Mouse (Mus musculus) gastrocnemius, postnatal 36 days (tissue): ENCODE results near the gene Dirc2. TPM values are rescaled to one million over a fixed set of nuclear protein-coding genes. Genes with fewer than 3 reads are reported as not detected.

Experiments used
- DNase-seq, 2 experiments: peaks; one replicate each; pipeline ENCODE4 v3.0.0; 2022
- intact Hi-C: fragments of 180-260 bp; cut with DNase I; formaldehyde crosslinking; loops from one replicate; pipeline ENCODE4 v1.15.1; 2025
- total RNA-seq, 2 experiments: library from RNA; stranded (reverse); gene quantifications; 2 replicates each; pipeline ENCODE4 v1.2.3; 2021

Gene Dirc2
- total RNA-seq, 2 experiments from 2014 or later, result 54.7 to 57.4 TPM

- DNase-seq, result no peak
- intact Hi-C loops, result no loop called here
Measured at GRCm38 (mm10) chr16:35777768-35778167, 8.6 kb upstream of the Dirc2 start.

GRCm38 (mm10) chr16:35776737-35777136, 7.6 kb upstream of the Dirc2 start:
- no peak for DNase-seq
- intact Hi-C loops, result no loop called here

- intact Hi-C loops, result no loop called here
- no peak for DNase-seq
Measured at GRCm38 (mm10) chr16:35775835-35776234, 6.7 kb upstream of the Dirc2 start.

- intact Hi-C loops, result loop anchor here (5.0 kb wide), 2 partner anchors 35 to 45 kb away; no protein-coding TSS in a partner anchor
Measured at GRCm38 (mm10) chr16:35772598-35772997, 3.4 kb upstream of the Dirc2 start.

GRCm38 (mm10) chr16:35771606-35772005, 2.5 kb upstream of the Dirc2 start:
- no peak for DNase-seq
- intact Hi-C loops, result loop anchor here (5.0 kb wide), 2 partner anchors 34 to 46 kb away; no protein-coding TSS in a partner anchor

More at GRCm38 (mm10) chr16:35772598-35772997, 3.4 kb upstream of the Dirc2 start:
- DNase-seq, result no peak

GRCm38 (mm10) chr16:35771141-35771540, 2.0 kb upstream of the Dirc2 start:
- DNase-seq, result no peak
- intact Hi-C loops, result loop anchor here (5.0 kb wide), 2 partner anchors 34 to 46 kb away; no protein-coding TSS in a partner anchor

GRCm38 (mm10) chr16:35769878-35770657, 912 bp upstream of the Dirc2 start, which contains the start of gene Hspbap1:
Gene Hspbap1 (plus strand): TSS chr16:35770375.
- intact Hi-C loops, result loop anchor here (5.0 kb wide), 2 partner anchors 33 to 47 kb away; no protein-coding TSS in a partner anchor
- peak; percentile 89 to 92 for DNase-seq

- no peak for DNase-seq
- intact Hi-C loops, result no loop called here
Measured at GRCm38 (mm10) chr16:35768469-35768784, 729 bp downstream of the Dirc2 start.

- intact Hi-C loops, result no loop called here
- DNase-seq, result no peak
Measured at GRCm38 (mm10) chr16:35766366-35766765, 2.8 kb downstream of the Dirc2 start.

GRCm38 (mm10) chr16:35765449-35765848, 3.7 kb downstream of the Dirc2 start:
- intact Hi-C loops, result no loop called here
- no peak for DNase-seq

- intact Hi-C loops, result no loop called here
- no peak for DNase-seq
Measured at GRCm38 (mm10) chr16:35764941-35765340, 4.2 kb downstream of the Dirc2 start.

GRCm38 (mm10) chr16:35763590-35764296, 5.4 kb downstream of the Dirc2 start:
- intact Hi-C loops, result no loop called here
- no peak for DNase-seq

GRCm38 (mm10) chr16:35759401-35759800, 9.8 kb downstream of the Dirc2 start:
- intact Hi-C loops, result no loop called here
- no peak for DNase-seq

- no peak for DNase-seq
- intact Hi-C loops, result no loop called here
Measured at GRCm38 (mm10) chr16:35756697-35757096, 12.5 kb downstream of the Dirc2 start.

- intact Hi-C loops, result no loop called here
- no peak for DNase-seq
Measured at GRCm38 (mm10) chr16:35755502-35756334, 13.4 kb downstream of the Dirc2 start.

- DNase-seq, result no peak
- intact Hi-C loops, result no loop called here
Measured at GRCm38 (mm10) chr16:35753926-35754325, 15.2 kb downstream of the Dirc2 start.

GRCm38 (mm10) chr16:35751841-35752240, 17.3 kb downstream of the Dirc2 start:
- DNase-seq, result no peak
- intact Hi-C loops, result no loop called here

GRCm38 (mm10) chr16:35749385-35749784, 19.8 kb downstream of the Dirc2 start:
- no peak for DNase-seq
- intact Hi-C loops, result no loop called here

- intact Hi-C loops, result no loop called here
- DNase-seq, result no peak
Measured at GRCm38 (mm10) chr16:35748237-35748603, 20.9 kb downstream of the Dirc2 start.

GRCm38 (mm10) chr16:35747417-35748236, 21.5 kb downstream of the Dirc2 start:
- DNase-seq, result peak in 1 of 2 experiments; percentile 25
- intact Hi-C loops, result no loop called here
